Mouse (Mus musculus) CD4-positive naive resting alpha-beta T cell, adult 76 days (primary cell): ENCODE data around the gene Golph3l. TPM values are rescaled to one million over a fixed set of nuclear protein-coding genes. Genes with fewer than 3 reads are reported as not detected.

ENCODE experiments used
- total RNA-seq: library from RNA; stranded (reverse); gene quantifications from one replicate; pipeline ENCODE4 v1.2.4, GENCODE M21; 2023

Golph3l gene
- total RNA-seq, result 16.2 TPM

DNA sequence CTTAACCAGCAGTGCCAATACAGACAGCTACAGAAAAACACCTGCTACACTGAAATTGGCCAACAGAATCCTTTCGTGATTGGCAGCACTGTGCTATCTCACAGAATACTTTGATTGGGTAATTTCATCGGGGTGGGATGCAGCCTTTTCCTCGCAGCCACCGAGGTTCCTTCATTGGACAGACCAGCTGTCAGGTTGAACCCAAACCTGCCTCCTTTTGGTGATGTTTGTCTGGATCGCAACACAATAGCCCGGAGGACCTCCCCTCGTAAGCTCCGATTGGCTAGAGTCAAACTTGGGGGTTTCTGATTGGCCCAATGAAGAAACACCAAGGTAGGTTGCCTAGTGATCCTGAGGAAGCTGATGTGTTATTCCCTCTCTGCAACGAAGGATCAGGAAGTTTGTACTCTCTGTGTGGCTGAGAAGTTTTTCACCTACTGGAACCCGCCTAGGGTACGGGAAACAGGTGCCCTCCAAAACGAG is at the start of gene Golph3l:
TSS of gene Golph3l (plus strand) at position 331 of the 483 bp plus-strand sequence.

GRCm38 (mm10) chr3:95559437-95559836 is 29.3 kb upstream of the Golph3l start, which contains the start of gene Hormad1:
Hormad1 (plus strand) TSS chr3:95559677.

DNA sequence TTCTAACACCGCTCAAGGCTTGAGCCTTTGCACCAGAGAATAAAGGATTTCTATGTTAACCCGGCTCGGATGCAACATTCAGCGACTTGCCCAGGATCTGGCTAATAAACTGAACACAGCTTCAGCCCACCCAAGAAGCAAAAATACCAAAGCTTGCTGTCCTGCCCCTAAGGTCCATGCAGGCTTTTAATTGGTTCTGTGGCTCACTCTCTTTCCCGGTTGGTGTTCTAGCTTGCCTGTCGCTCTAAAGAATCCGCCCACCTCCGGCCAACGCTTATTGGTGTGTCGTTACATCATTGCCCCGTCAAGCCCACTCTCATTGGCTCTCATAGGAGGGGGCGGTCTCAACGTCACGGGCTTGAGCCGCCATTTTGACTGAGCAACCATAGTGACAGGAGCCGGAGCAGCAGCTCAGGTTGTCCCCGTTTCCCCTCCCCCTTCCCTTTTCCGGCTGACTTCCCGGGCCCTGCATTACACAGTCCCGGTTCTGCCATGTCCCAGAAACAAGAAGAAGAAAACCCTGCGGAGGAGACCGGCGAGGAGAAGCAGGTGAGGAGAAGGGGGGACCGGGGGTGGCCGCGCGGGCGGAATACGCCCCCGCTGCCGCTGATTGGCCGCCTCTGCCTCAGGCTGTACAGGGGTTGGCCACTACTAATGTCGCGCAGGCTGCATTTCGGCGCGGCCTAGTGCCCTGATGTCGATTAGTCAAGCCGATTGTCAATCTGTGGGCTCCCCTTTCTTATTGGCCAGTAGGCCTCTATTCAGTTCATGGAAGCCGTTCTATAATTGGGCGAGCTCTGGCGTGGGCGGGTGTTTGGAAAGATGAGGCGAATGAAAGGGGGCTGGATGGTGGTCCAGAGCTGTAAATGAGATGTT is 36.1 kb downstream of the Golph3l start, which contains the start of gene Ensa:
TSS of gene Ensa (plus strand) at position 366 of the 876 bp plus-strand sequence.

DNA sequence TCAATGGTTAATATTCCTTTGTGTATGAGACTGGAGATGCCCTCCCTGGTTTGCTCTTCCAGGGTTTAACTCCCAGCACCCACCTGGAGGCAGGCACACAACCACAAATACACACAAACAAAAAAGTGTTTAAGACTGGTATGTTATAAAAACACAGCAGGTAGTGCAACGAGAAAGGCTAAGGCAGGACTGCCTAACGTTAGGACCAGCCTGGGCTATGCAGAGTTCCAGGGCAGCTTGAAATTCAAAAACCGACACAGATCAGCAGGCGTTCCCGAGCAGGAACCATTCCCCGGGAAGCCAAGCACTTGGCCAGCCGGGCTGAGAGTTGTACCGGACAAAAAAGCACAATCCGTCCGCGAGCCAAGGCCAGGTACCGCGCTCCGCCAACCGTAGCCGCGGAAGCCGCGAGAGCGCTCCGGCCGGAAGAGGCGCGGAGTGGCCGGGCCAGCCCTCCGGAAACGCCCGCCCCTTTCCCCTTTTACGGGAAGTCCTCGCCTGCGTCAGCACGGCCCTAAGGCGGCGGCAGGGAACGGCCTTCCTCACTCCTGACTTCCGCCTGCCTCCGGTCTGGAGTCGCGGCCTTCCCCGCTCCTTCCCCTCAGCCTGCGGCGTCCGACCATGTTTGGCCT is 69.6 kb downstream of the Golph3l start, which contains the start of gene Mcl1:
TSS of gene Mcl1 (plus strand) at position 553 of the 632 bp plus-strand sequence.

Other genes starting within 250 kb of the Golph3l start
- gene Setdb1, start 231.7 kb upstream of the Golph3l start, total RNA-seq, result 30.0 TPM
- gene 4930558C23Rik, start 186.1 kb upstream of the Golph3l start, total RNA-seq, result not detected
- gene Arnt, start 154.5 kb upstream of the Golph3l start, total RNA-seq, result 95.5 TPM
- 0.62 TPM for gene Ctsk, start 89.7 kb upstream of the Golph3l start, total RNA-seq
- gene Ctss, start 62.1 kb upstream of the Golph3l start, total RNA-seq, result 119 TPM
- gene Hormad1, start 29.3 kb upstream of the Golph3l start, total RNA-seq, result not detected
- 118 TPM for gene Ensa, start 36.1 kb downstream of the Golph3l start, total RNA-seq
- gene Mcl1, start 69.9 kb downstream of the Golph3l start, total RNA-seq, result 323 TPM
- gene Adamtsl4, start 99.0 kb downstream of the Golph3l start, total RNA-seq, result 5.8 TPM
- 135 TPM for gene Ecm1, start 150.6 kb downstream of the Golph3l start, total RNA-seq
- 98.6 TPM for gene Tars2, start 171.3 kb downstream of the Golph3l start, total RNA-seq
- gene Rprd2, start 229.9 kb downstream of the Golph3l start, total RNA-seq, result 109 TPM